Mouse (Mus musculus): ENCODE data around the gene Drosha. TPM values are rescaled to one million over a fixed set of nuclear protein-coding genes. Genes with fewer than 3 reads are reported as not detected.

Gene Drosha
- polyA plus RNA-seq (2014; fragmentation: Illumina TruSeq; extraction: RNeasy Lipid Tissue Mini Kit (QIAGEN cat#74804); ENCODE audit: low replicate concordance) = 9.2 TPM

GRCm38 (mm10) chr15:12824197-12824952 is at the start of gene Drosha, which contains the start of gene 6030458C11Rik:
Gene Drosha (plus strand): TSS chr15:12824815.
Gene 6030458C11Rik (minus strand): TSS chr15:12824649.

Other genes starting within 250 kb of the Drosha start
- gene Pdzd2, start 84.9 kb upstream of the Drosha start, polyA plus RNA-seq (2014; fragmentation: Illumina TruSeq; extraction: RNeasy Lipid Tissue Mini Kit (QIAGEN cat#74804); ENCODE audit: low replicate concordance) = 5.6 TPM
- gene 6030458C11Rik, start 166 bp upstream of the Drosha start, polyA plus RNA-seq (2014; fragmentation: Illumina TruSeq; extraction: RNeasy Lipid Tissue Mini Kit (QIAGEN cat#74804); ENCODE audit: low replicate concordance) = 20.0 TPM

Measured in small intestine, adult 10 weeks (tissue).